Mouse (Mus musculus) bone marrow macrophage, adult 2 months (primary cell): ENCODE results near the gene Chaf1a. TPM values are rescaled to one million over a fixed set of nuclear protein-coding genes. Genes with fewer than 3 reads are reported as not detected.
A peak's percentile ranks its signal among the peaks of the same experiment; 100 is the strongest.
"Not testable (repeated sequence)": the region's sequence is repeated elsewhere in the genome, so short reads cannot be mapped to it uniquely, and the experiment has no call there.

Source experiments
- H3K27ac ChIP-seq: 2 replicates; pipeline ENCODE4 v1.5.1; 2012; ENCODE audit warnings: low read depth, low read length; ENCODE audit not compliant: insufficient read depth
- H3K4me1 ChIP-seq: 2 replicates; pipeline ENCODE4 v1.6.1; 2012; ENCODE audit warnings: low read length; ENCODE audit not compliant: control insufficient read depth, insufficient read depth
- H3K4me3 ChIP-seq: 2 replicates; pipeline ENCODE4 v1.5.1; 2012; ENCODE audit warnings: mild to moderate bottlenecking, low read length, moderate library complexity; ENCODE audit not compliant: insufficient read depth
- CTCF ChIP-seq: IDR thresholded peaks from 2 replicates; pipeline ENCODE4 v1.5.1; 2012; ENCODE audit warnings: low read depth, mild to moderate bottlenecking, low read length, moderate library complexity
- POLR2A ChIP-seq: IDR thresholded peaks from 2 replicates; pipeline ENCODE4 v1.6.1; 2012; ENCODE audit warnings: mild to moderate bottlenecking, low read depth, low read length, borderline replicate concordance
- polyA plus RNA-seq: library from polyadenylated mRNA; stranded (reverse); fragments of >200 nt; gene quantifications from 2 replicates; pipeline ENCODE4 v1.2.4, GENCODE M21; 2012; ENCODE audit not compliant: missing spikeins, insufficient read depth, insufficient read length

The Chaf1a gene
- polyA plus RNA-seq, 1 experiment = 14.1 TPM

GRCm38 (mm10) chr17:56062081-56062480 is 21.8 kb downstream of the Chaf1a start:
- Histone ChIP-seq H3K4me1 (peaks cover 2% of the 10 kb centered on the region; the same call in 1 of the 2 replicates), H3K27ac (no peak overlapping the region), H3K4me3 (no peak overlapping the region)
- no peak for TF ChIP-seq CTCF
- TF ChIP-seq POLR2A = no peak

- not testable (repeated sequence) for H3K27ac ChIP-seq, H3K4me1 ChIP-seq
These were observed 25.5 kb downstream of the Chaf1a start for GRCm38 (mm10) chr17:56065715-56066114.

DNA sequence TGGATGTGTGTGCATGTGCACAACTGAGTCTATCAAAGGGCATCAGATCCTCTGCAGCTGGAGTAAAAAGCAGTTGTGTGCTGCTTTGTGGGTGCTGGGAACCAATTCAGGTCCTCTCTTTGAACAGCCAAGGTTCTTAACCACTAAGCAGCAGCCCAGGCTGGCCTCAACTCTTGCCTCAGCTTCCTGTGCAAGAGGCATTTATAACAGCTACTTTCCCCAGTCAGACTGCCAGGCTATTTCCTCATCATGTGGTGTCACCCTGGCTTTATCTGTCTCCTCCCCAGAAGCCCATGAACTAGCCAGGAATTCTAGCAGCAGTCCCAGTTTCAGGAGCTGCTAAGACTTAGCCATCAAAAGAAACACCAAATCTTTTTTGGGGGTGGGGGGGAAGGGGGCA is 26.2 kb downstream of the Chaf1a start:
- Histone ChIP-seq H3K4me3 (no peak overlapping the region), H3K4me1 (peaks cover 2% of the 10 kb centered on the region; the same call in 1 of the 2 replicates), H3K27ac (peak overlapping the region; percentile 13; the same call in 1 of the 2 replicates)
- TF ChIP-seq CTCF (no peak), POLR2A (no peak)

More at GRCm38 (mm10) chr17:56065715-56066114, 25.5 kb downstream of the Chaf1a start:
- H3K4me3 ChIP-seq = not testable (repeated sequence)

GRCm38 (mm10) chr17:56069066-56069465 is 28.8 kb downstream of the Chaf1a start:
- Histone ChIP-seq H3K27ac (no peak overlapping the region), H3K4me1 (peaks cover 7% of the 10 kb centered on the region; the same call in 1 of the 2 replicates), H3K4me3 (no peak overlapping the region)
- TF ChIP-seq CTCF (no peak), POLR2A (no peak)

DNA sequence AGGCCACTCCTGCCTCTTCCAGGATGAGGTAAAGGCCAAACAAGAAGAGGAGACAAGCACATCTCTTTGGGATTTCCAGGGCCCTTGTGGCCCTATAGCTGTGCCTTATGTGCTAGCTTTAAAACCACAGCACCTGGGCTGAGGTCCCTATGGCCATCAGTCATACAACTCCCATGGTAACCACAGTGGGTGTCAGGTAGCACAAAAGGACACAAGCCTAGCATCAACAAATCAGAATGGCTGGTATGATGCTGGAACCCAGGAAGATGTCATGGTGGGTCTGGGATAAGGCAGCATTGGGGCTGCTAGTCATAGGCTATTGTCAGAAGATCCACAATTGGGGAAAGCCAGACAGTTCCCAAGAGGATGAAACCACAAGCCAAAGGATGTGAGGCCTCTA is 30.9 kb downstream of the Chaf1a start:
- Histone ChIP-seq H3K27ac (no peak overlapping the region), H3K4me3 (no peak overlapping the region), H3K4me1 (peaks cover 15% of the 10 kb centered on the region)
- TF ChIP-seq CTCF = no peak
- no peak for TF ChIP-seq POLR2A

- no peak for TF ChIP-seq CTCF
- TF ChIP-seq POLR2A = no peak
These were observed 32.0 kb downstream of the Chaf1a start for GRCm38 (mm10) chr17:56072243-56072642.

DNA sequence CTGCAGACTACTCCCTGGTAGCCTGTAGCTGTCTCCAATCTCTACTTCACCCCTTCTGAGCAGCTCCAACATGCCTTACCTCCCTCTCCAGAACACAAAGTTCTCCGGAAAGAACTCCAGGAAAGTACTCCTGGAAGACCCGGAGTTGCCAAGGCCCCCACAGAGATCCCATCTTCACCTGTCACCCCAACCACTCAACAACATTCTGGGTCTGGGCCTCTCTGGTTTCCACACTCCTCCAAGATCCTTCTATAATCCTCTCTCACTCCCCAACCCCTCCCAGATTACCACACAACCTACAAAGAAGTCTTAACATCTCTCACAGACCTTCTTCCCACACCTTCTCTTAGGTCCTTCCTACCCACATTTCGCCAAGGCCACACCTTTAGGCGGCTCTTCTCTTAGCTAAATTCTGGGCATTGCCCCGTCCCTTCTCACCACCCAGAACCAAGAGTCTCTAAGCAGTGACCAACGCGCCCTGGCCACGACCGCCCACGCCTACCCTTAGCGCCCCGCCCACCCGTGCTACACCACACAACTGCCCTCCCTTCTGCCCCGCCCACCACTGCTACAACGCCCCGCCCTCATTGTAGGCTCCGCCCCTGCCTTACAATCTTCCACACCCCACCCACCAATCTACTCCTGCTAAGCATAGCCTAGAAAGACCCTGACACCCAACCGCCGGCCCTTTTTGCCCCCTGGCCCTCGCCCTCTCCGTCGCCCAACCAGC is 34.0 kb downstream of the Chaf1a start:
- peak overlapping the region; percentile 98 for H3K27ac ChIP-seq
- no peak for TF ChIP-seq POLR2A
- TF ChIP-seq CTCF = no peak
- peak overlapping the region; percentile 86 for H3K4me3 ChIP-seq
- peaks cover 16% of the 10 kb centered on the region for H3K4me1 ChIP-seq

More at GRCm38 (mm10) chr17:56072243-56072642, 32.0 kb downstream of the Chaf1a start:
- H3K4me3 ChIP-seq = no peak overlapping the region
- H3K27ac ChIP-seq = no peak overlapping the region
- H3K4me1 ChIP-seq = peaks cover 12% of the 10 kb centered on the region

DNA sequence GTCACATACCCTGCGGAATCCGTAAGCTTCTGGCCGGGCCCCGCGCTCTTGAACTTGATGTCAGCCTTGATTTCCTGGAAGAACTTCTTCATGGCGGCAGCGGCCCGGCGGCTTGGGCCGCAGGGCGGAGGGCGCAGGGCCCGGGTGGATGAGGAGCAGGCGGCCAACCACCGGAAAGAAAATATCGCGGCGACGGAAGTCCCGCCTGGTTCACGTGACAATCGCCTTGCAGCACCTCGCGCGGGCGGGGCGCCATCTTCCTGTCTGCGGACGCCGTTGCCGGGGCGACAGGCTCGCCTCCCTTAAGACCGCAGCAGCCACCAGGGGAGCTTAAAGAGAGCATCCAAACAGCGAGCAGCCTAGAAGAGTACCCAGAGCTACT is 34.6 kb downstream of the Chaf1a start, which contains the start of gene Ubxn6:
Ubxn6 (minus strand) TSS at position 202 of the 382 bp plus-strand sequence.
- TF ChIP-seq CTCF (no peak), POLR2A (no peak)
- Histone ChIP-seq H3K27ac (peak within 1 kb of the TSS; percentile 98), H3K4me3 (peak within 1 kb of the TSS; percentile 86), H3K4me1 (peaks cover 16% of the 10 kb centered on the region)

GRCm38 (mm10) chr17:56077523-56077922 is 37.3 kb downstream of the Chaf1a start:
- H3K27ac ChIP-seq = no peak overlapping the region
- no peak overlapping the region for H3K4me3 ChIP-seq
- H3K4me1 ChIP-seq = peaks cover 29% of the 10 kb centered on the region
- TF ChIP-seq POLR2A = no peak
- no peak for TF ChIP-seq CTCF

DNA sequence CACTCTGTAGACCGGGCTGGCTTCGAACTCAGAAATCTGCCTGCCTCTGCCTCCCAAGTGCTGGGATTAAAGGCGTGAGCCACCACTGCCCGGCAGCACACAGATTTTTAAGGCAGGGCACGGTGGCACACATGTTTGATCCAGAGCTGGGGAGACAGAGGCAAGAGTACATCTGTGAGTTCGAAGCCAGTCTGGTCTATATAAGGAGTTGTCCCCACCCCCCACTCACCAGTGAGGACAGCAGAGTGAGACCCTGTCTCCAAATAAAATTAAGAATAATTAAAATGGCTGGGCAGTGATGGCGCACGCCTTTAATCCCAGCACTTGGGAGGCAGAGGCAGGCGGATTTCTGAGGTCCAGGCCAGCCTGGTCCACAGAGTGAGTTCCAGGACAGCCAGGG is 38.1 kb downstream of the Chaf1a start:
- peaks cover 29% of the 10 kb centered on the region for H3K4me1 ChIP-seq
- H3K27ac ChIP-seq = peak overlapping the region; percentile 41

More for the DNA sequence above, 38.1 kb downstream of the Chaf1a start:
- peak overlapping the region; percentile 42 for H3K4me3 ChIP-seq
